Comparison of ENCODE assay signal across 24 mouse cellular contexts in the genomic region with DNA sequence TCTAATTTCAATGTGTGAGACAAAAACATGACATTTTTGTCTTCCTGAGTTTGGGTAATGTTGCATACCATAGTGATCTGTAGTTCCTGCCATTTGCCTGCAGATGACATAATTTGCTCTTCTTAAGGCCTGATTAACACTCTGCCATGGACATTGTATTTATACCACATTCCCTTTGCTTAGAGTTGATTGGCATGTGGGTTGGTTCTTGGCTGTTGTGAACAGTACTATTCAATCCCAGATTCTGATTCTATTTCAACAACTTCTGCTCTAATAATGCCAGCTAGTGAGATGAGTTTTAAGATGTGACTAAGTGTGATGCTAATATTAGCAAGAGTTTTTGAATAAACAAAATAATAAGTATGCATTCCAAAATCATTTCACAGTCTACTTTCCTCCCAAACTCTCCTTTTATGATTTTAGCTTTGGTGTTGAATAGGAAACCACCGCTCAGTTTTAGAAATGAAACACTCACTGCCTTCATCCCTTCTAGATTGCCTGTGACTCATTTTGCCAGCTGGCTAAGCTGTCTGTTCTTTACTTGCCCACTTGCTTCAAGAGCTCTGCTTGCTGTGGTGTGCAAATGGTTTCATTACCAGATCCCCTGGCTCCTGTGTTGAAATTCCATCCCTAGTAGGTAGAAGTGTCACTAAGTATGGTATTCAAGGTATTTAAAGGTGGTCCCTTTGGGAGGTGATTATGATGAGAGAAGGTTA. TPM values are rescaled to one million over a fixed set of nuclear protein-coding genes. Genes with fewer than 3 reads are reported as not detected.
DNase-seq lines count a peak whose midpoint lies in the region; ATAC-seq and TF ChIP-seq lines count a peak whose summit lies in the region.
"Had no signal": no experiment of that assay in that cellular context is flagged by ENCODE, and none has a peak within 500 bp of the region (broad histone marks: within the 10 kb centered on the region; RNA-seq: fewer than 3 reads in every experiment).

No protein-coding gene starts in this region.

- H3K4me2 ChIP-seq in forebrain, embryonic 16.5 days (ENCODE audit: low read length), result no peak overlapping the region
- no peak overlapping the region for H3K4me2 ChIP-seq in forebrain, embryonic 15.5 days (replicated peaks)
- H3K4me2 ChIP-seq: embryonic facial prominence, embryonic 12.5 days; hindbrain, embryonic 12.5 days; liver, embryonic 15.5 days; midbrain, embryonic 15.5 days had no signal

- TF ChIP-seq CTCF in thymus, adult 2 months (IDR thresholded peaks at IDR 0.05; ENCODE audit: borderline replicate concordance, control insufficient read depth, extremely low read depth, insufficient read depth, low read length, poor library complexity), result no peak

- peak; percentile 52 to 57 for DNase-seq in left cerebral cortex, adult 18-20 months (ENCODE audit: low spot score in 2 of 2)
- no peak for DNase-seq in left cerebral cortex, postnatal 10 days (ENCODE audit: extremely low spot score in 1 of 2, low spot score in 2 of 2)
- peak; percentile 12 to 56 for DNase-seq in layer of hippocampus, postnatal 14 days (ENCODE audit: low spot score in 2 of 2)
- DNase-seq in right cerebral cortex, postnatal 25 days, result peak; percentile 39
- DNase-seq in ovary, adult 18-20 months (ENCODE audit: low spot score), result no peak
- DNase-seq in thymus, adult 2 months, result no peak
- DNase-seq: adrenal gland, postnatal 25 days; cerebellum, adult 9-10 months; kidney, postnatal 4 days had no signal

- H3K4me1 ChIP-seq in forebrain, embryonic 16.5 days (replicated peaks; ENCODE audit: control insufficient read depth, insufficient read depth, low read length), result no peaks in the 10 kb centered on the region
- 0 out of 2 replicates have a peak, but pooled peaks cover 3% of the 10 kb centered on the region for H3K4me1 ChIP-seq in forebrain, embryonic 15.5 days
- H3K4me1 ChIP-seq in thymus, adult 2 months (replicated peaks; ENCODE audit: control insufficient read depth, insufficient read depth, low read length), result no peaks in the 10 kb centered on the region
- H3K4me1 ChIP-seq: embryonic facial prominence, embryonic 12.5 days; hindbrain, embryonic 12.5 days; liver, embryonic 15.5 days; midbrain, embryonic 15.5 days had no signal

- no peak for TF ChIP-seq POLR2A in thymus, adult 2 months (IDR thresholded peaks at IDR 0.05; ENCODE audit: control insufficient read depth, extremely low read depth, insufficient read depth, low read length, poor library complexity)

- no peaks in the 10 kb centered on the region for H3K27me3 ChIP-seq in forebrain, embryonic 16.5 days (replicated peaks; ENCODE audit: control insufficient read depth, insufficient read depth, low read length)
- no peaks in the 10 kb centered on the region for H3K27me3 ChIP-seq in forebrain, embryonic 15.5 days
- no peaks in the 10 kb centered on the region for H3K27me3 ChIP-seq in thymus, adult 2 months (ENCODE audit: control insufficient read depth, insufficient read depth, low read length)
- H3K27me3 ChIP-seq: embryonic facial prominence, embryonic 12.5 days; hindbrain, embryonic 12.5 days; liver, embryonic 15.5 days; midbrain, embryonic 15.5 days had no signal

- no peak overlapping the region for H3K4me3 ChIP-seq in forebrain, embryonic 16.5 days (replicated peaks; ENCODE audit: low read length)
- H3K4me3 ChIP-seq in forebrain, embryonic 15.5 days, result no peak overlapping the region
- H3K4me3 ChIP-seq in thymus, adult 2 months (ENCODE audit: control insufficient read depth, insufficient read depth, low read length), result no peak overlapping the region
- H3K4me3 ChIP-seq: embryonic facial prominence, embryonic 12.5 days; hindbrain, embryonic 12.5 days; liver, embryonic 15.5 days; midbrain, embryonic 15.5 days had no signal

- H3K9me3 ChIP-seq in forebrain, embryonic 16.5 days (ENCODE audit: control insufficient read depth, low read length), result no peaks in the 10 kb centered on the region
- H3K9me3 ChIP-seq in forebrain, embryonic 15.5 days, result no peaks in the 10 kb centered on the region
- H3K9me3 ChIP-seq: embryonic facial prominence, embryonic 12.5 days; hindbrain, embryonic 12.5 days; liver, embryonic 15.5 days; midbrain, embryonic 15.5 days had no signal

- intact Hi-C loops in left cerebral cortex, postnatal 10 days (cut with DNase I), result no loop called here

- no peak overlapping the region for H3K9ac ChIP-seq in forebrain, embryonic 16.5 days (replicated peaks; ENCODE audit: low read depth, low read length)
- no peak overlapping the region for H3K9ac ChIP-seq in forebrain, embryonic 15.5 days (replicated peaks)
- H3K9ac ChIP-seq: embryonic facial prominence, embryonic 12.5 days; hindbrain, embryonic 12.5 days; liver, embryonic 15.5 days; midbrain, embryonic 15.5 days had no signal

- no peak overlapping the region for H3K27ac ChIP-seq in forebrain, embryonic 16.5 days (ENCODE audit: low read length)
- no peak overlapping the region for H3K27ac ChIP-seq in forebrain, embryonic 15.5 days (replicated peaks)
- no peak overlapping the region for H3K27ac ChIP-seq in thymus, adult 2 months (ENCODE audit: control insufficient read depth, insufficient read depth, low read length)
- H3K27ac ChIP-seq: embryonic facial prominence, embryonic 12.5 days; hindbrain, embryonic 12.5 days; liver, embryonic 15.5 days; midbrain, embryonic 15.5 days had no signal

- ATAC-seq in forebrain, embryonic 16.5 days, result peak; percentile 64
- no peak for ATAC-seq in forebrain, embryonic 15.5 days (replicated peaks)
- ATAC-seq: activated CD4-positive, CD25-positive, alpha-beta regulatory T cell, adult 4 months; inflammation-experienced regulatory T-cells, adult 6 months; lung, postnatal 0 days; midbrain, embryonic 15.5 days had no signal

- 79% methylated on average over 1 of the region's 1 CpGs for WGBS in forebrain, embryonic 16.5 days
- 76% methylated on average over 1 of the region's 1 CpGs for WGBS in forebrain, embryonic 15.5 days
- WGBS in thymus, adult 2 months, result 93% methylated on average over 1 of the region's 1 CpGs

- H3K36me3 ChIP-seq in forebrain, embryonic 16.5 days (ENCODE audit: control insufficient read depth, insufficient read depth), result no peaks in the 10 kb centered on the region
- H3K36me3 ChIP-seq in forebrain, embryonic 15.5 days, result no peaks in the 10 kb centered on the region
- H3K36me3 ChIP-seq in thymus, adult 2 months (ENCODE audit: control insufficient read depth, insufficient read depth, low read length), result no peaks in the 10 kb centered on the region
- H3K36me3 ChIP-seq: embryonic facial prominence, embryonic 12.5 days; hindbrain, embryonic 12.5 days; liver, embryonic 15.5 days; midbrain, embryonic 15.5 days had no signal

RNA-seq across cellular contexts. Expression of a gene that starts 3.1 kb away (rescaled TPM):
- polyA plus RNA-seq in forebrain, embryonic 16.5 days (2015; fragmentation: Nextera tagmentation; extraction: Ambion mirVana), result not detected in 2 replicates
- not detected in 2 replicates for polyA plus RNA-seq in forebrain, embryonic 15.5 days (2015; fragmentation: Nextera tagmentation; extraction: Ambion mirVana)
- not detected for total RNA-seq in left cerebral cortex, adult 18-20 months (2021)
- total RNA-seq in left cerebral cortex, postnatal 10 days (2021), result not detected
- not detected for total RNA-seq in layer of hippocampus, postnatal 14 days (2021)
- polyA plus RNA-seq in thymus, adult 2 months (2012; rRNA removed), result not detected in 2 replicates
- total RNA-seq: adrenal gland, postnatal 25 days; gastrocnemius, adult 18-20 months; megakaryocyte, adult 5-6 weeks had no signal
- polyA plus RNA-seq: activated CD4-positive, CD25-positive, alpha-beta regulatory T cell, adult 4 months; cortical plate, adult 2 months; embryonic facial prominence, embryonic 12.5 days; heart, embryonic 16.5 days; hindbrain, embryonic 12.5 days; inflammation-experienced regulatory T-cells, adult 6 months; kidney, embryonic 14.5 days; liver, embryonic 15.5 days; lung, postnatal 0 days; midbrain, embryonic 15.5 days; urinary bladder, adult 2 months had no signal

Comparison
In these comparisons a context has a peak if more than half of its experiments do, and no peak if none do; other contexts are left out.
1. DNase-seq: peak in left cerebral cortex, adult 18-20 months (2 of 2), layer of hippocampus, postnatal 14 days (2 of 2) and right cerebral cortex, postnatal 25 days (single experiment); none in left cerebral cortex, postnatal 10 days (0 of 2), ovary, adult 18-20 months (single experiment) and thymus, adult 2 months (single experiment).